Mouse (Mus musculus) thymus, adult 2 months (tissue): ENCODE results near the gene Ccdc38. TPM values are rescaled to one million over a fixed set of nuclear protein-coding genes. Genes with fewer than 3 reads are reported as not detected.

Experiments used
- DNase-seq: peaks from one replicate; pipeline ENCODE4 v3.0.0; 2021
- H3K27ac ChIP-seq: fragments of 200-500 bp; 2 replicates; pipeline ENCODE4 v1.5.1; 2012; ENCODE audit warnings: low read length, control low read depth; ENCODE audit not compliant: control insufficient read depth, insufficient read depth
- H3K27me3 ChIP-seq: fragments of 200-500 bp; 2 replicates; pipeline ENCODE4 v1.6.1; 2012; ENCODE audit warnings: mild to moderate bottlenecking, low read length, moderate library complexity, mixed read lengths; ENCODE audit not compliant: control insufficient read depth, insufficient read depth
- H3K36me3 ChIP-seq: fragments of 200-500 bp; 2 replicates; pipeline ENCODE4 v1.6.1; 2012; ENCODE audit warnings: mild to moderate bottlenecking, low read length, moderate library complexity; ENCODE audit not compliant: control insufficient read depth, insufficient read depth
- H3K4me1 ChIP-seq: fragments of 200-500 bp; replicated peaks from 2 replicates; pipeline ENCODE4 v1.6.1; 2012; ENCODE audit warnings: low read length; ENCODE audit not compliant: control insufficient read depth, insufficient read depth
- H3K4me3 ChIP-seq: fragments of 200-500 bp; 2 replicates; pipeline ENCODE4 v1.5.1; 2012; ENCODE audit warnings: mild to moderate bottlenecking, low read length, control low read depth, moderate library complexity; ENCODE audit not compliant: control insufficient read depth, insufficient read depth
- CTCF ChIP-seq: fragments of 200-500 bp; IDR thresholded peaks from 2 replicates; pipeline ENCODE4 v1.5.1; 2012; ENCODE audit warnings: mild to moderate bottlenecking, control low read depth, low read length, moderate library complexity, borderline replicate concordance; ENCODE audit not compliant: control insufficient read depth, poor library complexity, insufficient read depth; ENCODE audit errors: extremely low read depth
- POLR2A ChIP-seq: fragments of 200-500 bp; IDR thresholded peaks from 2 replicates; pipeline ENCODE4 v1.6.1; 2012; ENCODE audit warnings: mild to moderate bottlenecking, low read length, control low read depth, moderate library complexity; ENCODE audit not compliant: control insufficient read depth, poor library complexity, insufficient read depth; ENCODE audit errors: extremely low read depth
- WGBS: fragments of 180-500 bp; shearing (Covaris S2); methylation state at CpG from one replicate; pipeline ENCODE4 v1.1.7; 2018; 5-methylcytosine and 5-hydroxymethylcytosine counted together
- polyA plus RNA-seq: library from polyadenylated mRNA; depleted of rRNA; stranded (reverse); fragments of >200 nt; gene quantifications from 2 replicates; pipeline ENCODE4 v1.2.3, GENCODE M21; 2012; rRNA removed

Gene Ccdc38
- 0.03 TPM in 1 of 2 replicates, not detected in the other for polyA plus RNA-seq

- DNase-seq: peak; percentile 29
- Histone ChIP-seq H3K4me3 (peak within 1 kb of the TSS; percentile 41), H3K36me3 (no peaks in the 10 kb centered on the region), H3K4me1 (peaks cover 17% of the 10 kb centered on the region), H3K27me3 (no peaks in the 10 kb centered on the region), H3K27ac (0 out of 2 replicates have a peak within 1 kb of the TSS, but pooled peaks have one; percentile 3)
- 40% methylated on average over 17 of the region's 17 CpGs for WGBS
- no peak for TF ChIP-seq CTCF
- TF ChIP-seq POLR2A: no peak
Observed at GRCm38 (mm10) chr10:93540431-93541210, at the start of gene Ccdc38. Gene Ccdc38, plus strand, starts transcription at chr10:93540632.

- H3K36me3 ChIP-seq: no peaks in the 10 kb centered on the region
- no peak overlapping the region for H3K4me3 ChIP-seq
- no peak for TF ChIP-seq POLR2A
- no peak for TF ChIP-seq CTCF
- H3K4me1 ChIP-seq: peaks cover 7% of the 10 kb centered on the region; the same call in 1 of the 2 replicates
- DNase-seq: no peak
- no peak overlapping the region for H3K27ac ChIP-seq
- no peaks in the 10 kb centered on the region for H3K27me3 ChIP-seq
- WGBS: 32% methylated on average over 10 of the region's 10 CpGs
Observed at GRCm38 (mm10) chr10:93500864-93501263, 39.6 kb upstream of the Ccdc38 start.

GRCm38 (mm10) chr10:93501346-93501745 lies 39.1 kb upstream of the Ccdc38 start:
- Histone ChIP-seq H3K4me3 (no peak overlapping the region), H3K36me3 (no peaks in the 10 kb centered on the region), H3K27me3 (no peaks in the 10 kb centered on the region), H3K4me1 (peaks cover 7% of the 10 kb centered on the region; the same call in 1 of the 2 replicates), H3K27ac (no peak overlapping the region)
- 96% methylated on average over 10 of the region's 10 CpGs for WGBS
- TF ChIP-seq CTCF: no peak
- no peak for TF ChIP-seq POLR2A
- no peak for DNase-seq

GRCm38 (mm10) chr10:93508383-93508970 lies 32.0 kb upstream of the Ccdc38 start:
- Histone ChIP-seq H3K4me1 (no peaks in the 10 kb centered on the region), H3K36me3 (no peaks in the 10 kb centered on the region), H3K27ac (no peak overlapping the region), H3K4me3 (no peak overlapping the region), H3K27me3 (no peaks in the 10 kb centered on the region)
- whole genome bisulfite sequencing: 92% methylated on average over 7 of the region's 7 CpGs
- no peak for DNase-seq
- no peak for TF ChIP-seq POLR2A
- TF ChIP-seq CTCF: no peak

GRCm38 (mm10) chr10:93509532-93510153 lies 30.8 kb upstream of the Ccdc38 start:
- Histone ChIP-seq H3K4me1 (no peaks in the 10 kb centered on the region), H3K4me3 (no peak overlapping the region), H3K27ac (no peak overlapping the region), H3K36me3 (no peaks in the 10 kb centered on the region), H3K27me3 (no peaks in the 10 kb centered on the region)
- no peak for TF ChIP-seq CTCF
- no peak for TF ChIP-seq POLR2A
- WGBS: 90% methylated on average over 15 of the region's 15 CpGs
- no peak for DNase-seq

- TF ChIP-seq POLR2A: no peak
- Histone ChIP-seq H3K27me3 (no peaks in the 10 kb centered on the region), H3K4me1 (no peaks in the 10 kb centered on the region), H3K4me3 (no peak overlapping the region), H3K27ac (no peak overlapping the region), H3K36me3 (no peaks in the 10 kb centered on the region)
- 72% methylated on average over 1 of the region's 1 CpGs for WGBS
- DNase-seq: peak; percentile 9
Observed at GRCm38 (mm10) chr10:93515419-93515818, 25.0 kb upstream of the Ccdc38 start.
